Mouse (Mus musculus): ENCODE results near the gene Fahd2a.

Gene Fahd2a

DNA sequence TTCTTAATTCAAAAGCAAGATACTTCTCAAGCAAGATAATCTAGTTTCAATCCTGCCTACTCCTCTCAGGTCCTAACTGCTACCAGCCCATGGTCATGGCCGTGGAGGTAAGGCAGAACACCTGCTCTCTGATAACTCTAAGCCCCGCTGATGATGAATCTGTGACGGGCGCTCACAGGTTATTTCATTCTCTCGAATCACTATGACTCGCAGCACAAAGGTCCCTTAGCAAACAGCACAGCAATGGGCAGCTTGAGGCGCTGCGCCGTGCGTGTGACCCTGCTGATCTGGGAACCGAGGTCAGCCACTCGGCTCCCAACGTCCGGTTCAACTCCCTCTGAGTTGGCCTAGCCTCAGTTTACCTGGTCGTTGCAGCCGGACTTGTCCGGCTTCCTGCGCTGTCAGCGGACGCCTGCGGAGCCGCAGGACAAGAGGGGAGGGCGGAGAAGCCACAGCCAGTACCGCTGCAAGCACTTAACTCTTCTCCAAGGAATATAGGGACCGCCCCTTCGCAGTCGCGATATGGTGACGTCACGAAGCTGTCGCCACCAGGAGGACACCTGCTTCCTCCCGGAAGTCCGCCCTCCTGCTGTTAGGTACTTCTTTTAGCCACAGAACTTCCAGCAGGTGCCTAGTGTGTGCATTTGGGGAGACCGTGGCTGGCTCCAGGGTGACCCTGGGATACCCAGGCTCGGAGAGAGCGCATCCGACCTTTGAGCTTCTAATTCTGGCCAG is at the start of gene Fahd2a:
Gene Fahd2a (minus strand): TSS at position 511 of the 735 bp plus-strand sequence.
- DNase-seq, result peak; percentile 93

DNA sequence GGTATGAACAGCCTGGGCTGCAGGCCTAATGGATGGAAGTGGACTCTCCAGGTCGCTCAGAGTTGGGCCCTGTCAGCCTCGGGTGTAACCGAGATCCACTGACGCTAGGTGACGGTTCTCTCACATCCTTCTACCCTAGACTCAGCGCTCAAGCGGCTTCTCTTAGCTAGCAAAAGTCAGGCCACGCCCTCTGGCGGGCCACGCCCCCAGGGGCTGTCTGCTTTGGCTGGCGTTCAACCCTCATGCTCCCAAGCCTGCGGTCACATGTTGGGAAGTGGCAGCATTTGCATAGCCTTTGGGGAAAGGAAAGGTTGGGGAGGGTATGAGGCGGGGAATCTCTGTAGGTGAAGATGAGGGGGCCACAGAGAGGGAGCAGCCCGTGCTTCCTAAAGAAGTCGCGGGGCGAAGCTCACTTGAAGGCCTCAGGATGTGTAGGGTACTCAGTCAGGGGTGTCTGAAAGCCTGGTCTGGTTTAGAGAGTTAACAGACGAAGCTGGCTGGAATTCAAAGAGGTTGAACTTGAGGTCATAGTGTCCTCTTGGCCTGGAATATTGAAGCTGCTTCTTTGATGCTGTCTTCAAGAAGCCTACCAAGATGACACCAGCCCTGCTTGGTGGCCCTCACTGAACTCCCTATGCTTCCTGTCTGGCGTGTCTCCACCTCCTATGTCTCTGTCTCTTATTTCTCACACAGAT is 40.3 kb upstream of the Fahd2a start:
- DNase-seq, result peak; percentile 89

DNA sequence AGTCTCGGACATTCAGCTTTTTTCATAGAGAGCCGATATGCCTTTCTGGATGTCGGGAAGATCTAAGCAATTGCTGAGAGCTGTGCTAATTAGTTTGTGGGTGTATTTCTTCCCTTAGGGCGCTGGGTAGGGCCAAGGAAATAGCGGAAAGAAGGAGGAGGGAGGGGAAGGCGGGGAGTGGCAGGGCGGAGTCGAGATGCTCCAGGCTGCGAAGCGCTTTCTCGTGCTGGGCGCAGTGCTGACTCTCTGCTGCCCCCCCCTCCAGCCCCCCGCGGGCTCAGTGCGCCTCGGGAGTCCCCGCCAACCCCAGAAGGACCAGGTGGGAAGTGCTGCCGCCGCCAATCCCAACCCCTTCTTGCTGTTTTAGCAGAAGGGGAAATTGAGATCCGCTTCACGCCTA is 38.6 kb upstream of the Fahd2a start:
- peak; percentile 26 for DNase-seq

DNA sequence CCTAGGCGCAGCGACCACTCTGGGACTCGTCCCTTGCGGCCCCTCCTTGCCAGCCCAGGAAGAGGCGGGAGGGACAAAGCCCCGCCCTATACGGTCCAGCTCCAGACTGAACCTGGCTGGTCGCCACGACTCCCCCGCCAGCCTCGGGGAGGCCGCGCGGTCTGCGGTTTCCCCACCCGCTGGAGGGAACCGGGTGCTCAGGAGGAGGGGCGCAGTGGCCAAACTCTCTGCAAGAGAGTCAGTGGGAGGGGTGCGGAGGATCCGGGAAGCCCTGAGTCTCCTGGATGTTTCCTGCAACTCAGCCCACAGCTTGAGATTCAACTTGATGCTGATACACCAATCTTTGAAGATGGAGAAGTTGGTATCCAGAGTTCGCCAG is 38.2 kb upstream of the Fahd2a start:
- DNase-seq, result peak; percentile 78

DNA sequence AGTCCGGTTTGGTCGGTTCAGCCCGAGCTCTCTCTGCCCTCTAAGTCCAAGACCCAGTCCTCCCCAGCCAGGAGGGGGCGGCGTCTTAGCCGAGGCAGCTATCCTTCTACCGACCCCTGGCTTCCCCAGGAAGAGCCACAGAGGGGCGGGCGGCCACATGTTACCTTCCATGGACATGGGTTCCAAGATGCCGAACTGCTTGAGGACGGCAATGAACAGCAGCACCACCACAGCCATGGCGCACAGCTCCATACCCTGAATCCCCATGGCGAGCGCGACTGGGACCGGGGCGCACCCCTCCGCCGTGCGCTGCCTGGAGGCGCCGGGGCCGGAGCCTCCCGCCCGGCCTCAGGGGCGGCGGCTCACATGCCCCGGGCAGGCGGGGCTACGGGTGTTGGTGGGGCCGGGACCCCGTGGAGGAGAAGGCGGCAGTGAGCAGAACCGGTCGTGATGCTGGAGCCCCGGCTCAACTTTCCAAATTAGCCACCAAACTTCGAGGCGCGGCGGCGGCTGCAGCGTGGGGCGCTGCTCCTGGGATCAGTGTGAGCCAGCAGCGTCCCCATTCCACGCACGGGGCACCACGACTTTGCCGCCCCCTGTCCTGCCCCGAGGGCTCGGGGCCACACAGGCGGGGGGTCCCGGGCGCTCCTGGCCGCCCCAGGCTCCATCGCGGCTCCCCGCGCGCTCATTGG is 37.6 kb upstream of the Fahd2a start:
- peak; percentile 36 for DNase-seq

DNA sequence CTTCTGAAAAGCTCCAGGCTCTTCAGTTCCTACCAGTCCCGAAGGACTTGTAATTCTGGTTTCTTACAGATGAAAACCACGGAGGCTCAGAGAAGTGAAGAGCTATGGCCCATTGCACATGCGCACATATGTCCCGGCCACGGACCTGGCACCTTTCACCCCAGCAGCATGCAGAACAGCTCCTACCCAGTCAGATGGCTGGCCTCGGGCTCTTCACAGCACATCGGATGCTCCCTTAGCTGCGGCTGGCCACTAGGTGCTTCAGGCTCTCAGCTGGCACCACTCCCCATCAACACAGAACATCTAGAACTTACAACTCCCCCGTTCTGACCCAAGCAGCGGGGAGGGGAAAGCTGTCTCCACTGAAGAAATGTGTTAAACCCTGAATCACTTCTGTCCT is 35.4 kb upstream of the Fahd2a start:
- DNase-seq, result no peak

DNA sequence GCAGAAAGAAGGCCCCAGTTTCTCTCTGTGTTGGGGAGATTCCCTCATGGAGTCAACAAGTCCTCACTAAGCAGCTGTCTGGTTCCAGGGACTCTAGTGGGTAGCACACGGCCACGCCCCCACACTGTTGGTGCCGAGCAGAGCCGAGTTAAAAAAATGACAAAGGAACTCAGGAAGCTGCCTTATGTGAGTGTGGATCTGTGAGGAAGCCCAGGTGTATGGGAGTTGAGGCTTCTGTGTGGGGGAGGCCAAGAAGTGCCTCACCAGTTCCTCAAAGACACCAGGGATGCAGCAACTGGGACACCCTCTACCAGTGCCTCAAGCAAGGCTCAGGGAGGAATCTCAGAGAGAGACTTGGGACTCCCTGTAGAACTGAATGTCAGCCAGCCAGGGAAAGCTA is 34.8 kb upstream of the Fahd2a start:
- no peak for DNase-seq

DNA sequence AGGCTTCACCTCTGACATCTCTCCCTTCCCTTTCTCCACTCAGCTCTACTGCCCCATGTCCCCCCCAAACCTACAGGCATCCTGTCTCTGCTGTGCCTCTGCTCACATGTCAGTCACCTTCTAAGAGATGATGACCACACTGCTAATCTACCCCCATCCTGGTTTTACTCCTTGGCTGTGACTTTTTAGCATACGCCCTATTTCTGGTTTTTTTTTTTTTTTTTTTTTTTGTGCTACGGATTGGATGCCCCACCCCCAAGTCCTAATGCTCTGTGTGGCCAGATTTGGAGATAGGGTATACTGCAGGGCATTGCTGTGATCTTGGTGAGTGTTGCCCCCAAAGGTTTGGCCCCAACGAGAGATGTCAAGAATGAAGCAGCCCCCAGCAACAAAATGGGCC is 27.9 kb upstream of the Fahd2a start:
- DNase-seq, result no peak

DNA sequence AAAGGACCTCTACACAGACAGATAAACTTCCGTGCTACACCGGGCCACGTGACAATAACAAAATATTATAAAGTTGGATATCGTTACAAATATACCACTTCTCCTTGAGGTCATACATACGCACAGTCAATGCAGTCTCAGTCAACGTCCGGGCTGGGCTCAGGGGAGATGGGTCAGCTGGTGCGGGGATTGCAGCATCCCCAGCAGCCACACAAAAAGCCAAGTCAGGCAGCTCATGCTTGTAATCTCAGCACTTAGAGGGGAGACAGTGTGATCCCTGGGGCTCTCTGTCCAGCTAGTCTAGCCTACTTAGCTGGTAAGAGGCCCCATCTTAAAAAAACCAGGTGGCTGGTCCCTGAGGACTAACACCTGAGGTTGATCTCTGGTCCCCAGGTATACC is 26.9 kb upstream of the Fahd2a start:
- DNase-seq, result no peak

DNA sequence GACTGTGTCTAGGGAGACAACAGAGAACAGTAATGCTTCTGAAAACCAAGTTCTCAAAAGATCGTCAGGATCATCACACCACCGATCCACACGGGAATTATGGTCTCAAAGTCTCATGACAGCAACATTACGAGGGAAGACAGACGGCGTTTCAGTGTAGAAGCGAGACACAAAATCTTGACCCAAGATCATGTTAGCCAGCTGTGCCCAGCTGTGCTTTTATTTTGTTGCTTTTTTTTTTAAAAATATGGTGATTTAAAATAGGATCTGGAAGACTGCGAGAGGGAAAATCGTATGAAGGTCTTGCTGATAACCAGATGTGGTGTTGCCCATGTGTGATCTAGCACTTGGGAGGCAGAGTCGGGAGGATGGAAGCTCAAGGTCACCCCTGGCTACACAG is 26.3 kb upstream of the Fahd2a start:
- no peak for DNase-seq

DNA sequence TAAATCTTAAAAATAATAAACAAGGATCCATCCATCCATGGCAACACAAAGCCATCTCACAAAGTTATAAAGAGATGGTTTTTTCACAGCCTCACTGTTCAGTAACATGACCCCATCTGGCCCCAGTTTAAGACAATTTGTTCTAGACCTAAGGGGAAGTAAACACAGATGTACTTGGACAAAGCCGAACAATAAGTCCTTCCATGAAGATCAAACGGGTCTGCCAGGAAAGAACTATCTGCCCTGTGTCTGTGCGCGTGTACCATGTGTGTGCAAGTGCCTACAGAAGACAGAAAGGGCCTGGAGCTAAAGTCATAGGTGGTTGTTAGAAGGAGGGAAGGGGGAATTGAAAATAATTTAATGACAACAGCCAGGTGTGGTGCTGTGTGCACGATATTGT is 25.8 kb upstream of the Fahd2a start:
- DNase-seq, result no peak

DNA sequence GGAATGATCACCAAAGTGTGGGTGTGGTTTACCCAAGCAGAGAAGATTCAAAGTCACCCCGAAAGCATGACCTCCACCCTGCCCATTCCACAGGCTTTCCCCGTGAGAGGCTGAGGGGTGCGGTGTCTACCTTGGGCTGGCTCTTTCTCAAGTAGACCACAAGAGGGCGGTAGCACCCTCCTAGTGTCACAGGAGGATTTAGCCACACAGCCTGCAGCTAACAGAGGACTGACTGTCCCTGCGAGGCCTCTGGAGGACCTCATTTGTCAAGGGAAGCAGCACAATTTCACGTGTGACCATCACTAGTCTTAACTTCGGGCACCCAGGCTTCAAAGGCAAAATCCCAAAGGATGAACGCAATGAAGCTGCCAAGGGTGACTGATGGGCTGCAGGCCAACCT is 17.9 kb upstream of the Fahd2a start:
- DNase-seq, result peak; percentile 83

DNA sequence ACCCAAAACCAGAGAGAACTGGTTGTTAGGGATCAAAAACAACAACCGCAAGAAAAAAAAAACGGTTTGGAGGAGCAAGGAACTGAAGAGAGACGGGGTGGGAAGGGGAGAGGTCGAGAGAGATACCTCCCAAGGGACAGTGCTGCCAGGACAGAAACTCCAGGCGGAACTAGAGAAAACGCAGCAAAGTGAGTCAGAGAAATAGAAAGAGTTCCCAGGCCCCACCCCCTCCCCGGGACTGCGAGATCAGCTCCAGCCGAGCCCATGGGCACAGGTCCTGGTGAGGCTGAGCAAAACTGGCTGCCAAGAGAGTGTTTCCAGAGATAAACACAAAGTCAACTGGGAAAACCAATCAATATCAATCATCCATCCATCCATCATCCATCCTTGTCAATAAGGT is 17.0 kb upstream of the Fahd2a start:
- no peak for DNase-seq

DNA sequence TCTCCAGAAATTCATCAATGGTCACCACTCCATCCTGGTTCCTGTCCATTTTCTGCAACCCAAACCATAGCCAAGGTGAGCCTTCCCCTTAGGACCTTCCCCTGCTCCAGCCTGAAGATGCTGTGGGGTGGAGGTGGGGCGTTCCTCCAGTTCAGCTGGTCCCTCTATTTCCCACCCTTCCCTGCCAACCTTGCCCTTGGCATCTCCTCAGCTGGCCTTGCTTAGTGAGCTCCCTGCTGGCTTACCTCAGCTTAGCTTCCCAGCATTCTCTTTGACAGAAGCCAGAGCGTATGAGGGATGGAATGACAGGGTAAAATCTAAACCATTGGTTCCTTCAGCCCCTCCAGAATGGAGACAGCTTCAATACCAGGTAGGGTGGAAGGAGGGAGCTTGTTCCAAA is 15.0 kb upstream of the Fahd2a start:
- DNase-seq, result no peak

DNA sequence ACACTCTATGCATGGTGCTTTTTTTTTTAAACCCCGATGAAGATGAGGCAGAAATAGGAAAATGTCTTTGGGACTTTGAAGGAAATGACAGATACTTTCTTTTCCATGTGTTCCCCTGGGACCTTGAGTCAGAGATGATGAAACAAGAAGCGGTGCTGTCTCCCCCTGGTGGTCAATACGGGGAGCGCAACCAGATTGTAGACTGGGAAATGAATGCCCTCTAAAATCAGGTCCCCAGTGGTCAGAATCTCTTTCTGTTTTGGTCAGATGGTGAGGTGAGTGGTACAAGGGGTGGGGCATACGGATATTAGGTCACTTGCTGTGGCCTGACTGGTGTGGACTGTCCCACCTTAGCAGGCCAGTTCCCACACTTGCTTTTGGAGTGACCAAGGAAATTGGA is 9.4 kb upstream of the Fahd2a start:
- DNase-seq, result peak; percentile 79

DNA sequence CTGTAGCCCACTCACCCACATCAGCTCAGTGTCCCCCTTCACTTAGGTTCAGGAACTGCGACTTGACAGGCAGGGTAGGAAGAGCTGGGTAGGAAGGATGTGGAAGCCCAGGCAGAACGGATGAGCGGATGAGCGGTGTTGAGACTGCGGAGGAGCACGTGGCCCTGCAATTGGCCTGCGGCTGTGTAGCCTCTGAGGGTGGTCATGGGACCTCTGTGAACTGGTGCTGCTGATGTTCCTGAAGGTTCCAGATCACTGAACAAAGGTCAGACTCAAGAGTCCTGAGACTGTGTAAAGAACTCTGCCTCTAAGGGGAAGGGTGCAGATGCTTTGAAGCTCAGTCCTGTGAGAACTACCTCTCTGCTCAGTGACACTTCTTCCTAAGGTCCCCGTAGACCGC is 8.8 kb upstream of the Fahd2a start:
- no peak for DNase-seq

DNA sequence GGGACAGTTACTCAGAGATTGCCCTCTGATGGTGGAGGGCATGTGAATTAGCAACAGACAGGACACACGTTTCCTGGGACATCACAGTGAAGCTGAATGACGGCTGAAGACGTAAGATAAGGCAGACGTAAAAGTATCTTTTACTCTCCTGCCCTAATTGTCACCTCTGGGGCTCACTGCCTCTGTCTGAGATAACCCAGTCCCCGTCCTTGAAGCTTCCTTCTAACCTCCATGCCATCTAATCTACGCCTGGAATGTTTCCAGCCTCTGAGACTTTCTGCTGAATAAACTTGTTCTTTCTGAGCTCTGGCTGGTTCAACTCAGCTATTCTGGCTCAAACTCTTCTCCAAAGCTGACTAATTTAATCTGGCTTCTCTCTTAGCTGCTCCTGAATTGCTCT is 7.4 kb upstream of the Fahd2a start:
- no peak for DNase-seq

DNA sequence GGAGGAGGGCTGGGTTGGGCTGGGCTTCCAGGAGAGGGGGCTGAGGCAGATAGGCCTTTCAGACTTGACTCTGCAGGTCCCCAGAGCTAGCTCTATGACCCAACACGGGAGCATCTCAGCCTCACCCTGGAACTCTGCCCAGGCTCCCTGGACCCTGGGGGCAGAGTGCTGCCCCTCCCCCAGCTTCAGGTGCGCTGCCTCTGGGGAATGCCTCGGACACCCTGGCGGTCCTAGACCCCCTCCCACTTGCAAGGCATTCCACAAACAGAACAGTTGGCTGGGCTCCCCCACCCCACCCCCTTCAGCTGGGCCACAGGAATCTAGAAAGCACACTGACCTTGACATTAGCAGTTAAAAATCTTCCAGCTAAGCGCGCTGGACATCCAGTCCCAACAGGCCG is 5.3 kb upstream of the Fahd2a start:
- DNase-seq, result no peak

DNA sequence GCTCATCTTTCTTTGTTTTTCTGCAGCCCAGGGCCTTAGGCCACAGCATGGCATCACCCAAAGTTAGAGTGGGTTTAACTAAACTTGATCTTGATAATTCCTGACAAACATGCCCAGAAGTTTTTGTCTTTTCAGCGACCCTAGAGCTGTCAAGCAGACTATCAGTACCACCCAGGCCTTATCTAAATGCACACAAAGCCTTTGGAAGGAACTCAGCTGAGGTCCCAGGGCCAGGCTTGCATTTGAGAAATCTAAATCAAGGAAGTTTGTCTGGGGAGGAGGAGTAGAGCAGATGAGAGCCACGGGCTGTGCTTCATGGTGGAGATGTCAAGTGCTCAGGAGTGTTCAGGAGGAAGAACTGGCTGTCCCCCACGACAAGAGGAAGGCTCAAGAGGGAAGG is 2.5 kb upstream of the Fahd2a start:
- no peak for DNase-seq

DNA sequence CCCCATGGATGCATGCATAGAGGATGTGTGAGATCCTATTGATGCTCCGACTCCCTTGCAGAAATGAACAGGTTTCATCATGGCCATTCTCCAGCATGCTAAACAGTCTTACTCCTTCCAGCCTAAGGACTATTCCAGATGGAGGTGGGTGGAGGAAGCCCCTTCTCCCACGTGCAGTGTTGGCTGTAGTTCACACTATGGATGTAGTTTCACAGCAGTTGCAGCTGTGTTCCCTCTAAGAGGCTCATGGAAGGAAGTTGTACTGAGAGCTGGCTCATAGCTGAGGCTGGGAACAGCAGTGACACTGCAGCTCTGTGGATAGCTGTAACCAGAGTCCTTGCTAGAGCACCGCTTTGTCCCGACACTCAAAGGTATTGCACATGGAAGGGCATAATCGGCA is 6.7 kb downstream of the Fahd2a start:
- no peak for DNase-seq

DNA sequence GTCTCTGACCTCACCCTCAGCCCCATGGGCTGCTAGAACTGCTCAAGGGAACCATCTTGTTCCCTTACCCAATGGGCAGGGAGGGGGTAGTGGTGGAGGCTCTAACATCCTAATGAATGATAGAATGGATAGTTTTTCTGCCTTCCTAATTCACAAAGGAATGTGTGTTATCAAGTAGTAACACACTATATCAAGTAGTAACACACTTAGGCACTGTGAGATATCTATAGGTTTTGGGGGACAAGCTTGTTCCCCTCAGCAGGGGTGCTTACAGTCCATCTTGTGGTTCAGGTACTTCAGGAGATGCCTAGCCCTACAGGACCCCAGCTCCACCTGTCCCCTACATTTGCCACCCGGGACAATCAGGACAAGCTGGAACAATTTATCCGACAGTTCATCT is 8.8 kb downstream of the Fahd2a start:
- no peak for DNase-seq

DNA sequence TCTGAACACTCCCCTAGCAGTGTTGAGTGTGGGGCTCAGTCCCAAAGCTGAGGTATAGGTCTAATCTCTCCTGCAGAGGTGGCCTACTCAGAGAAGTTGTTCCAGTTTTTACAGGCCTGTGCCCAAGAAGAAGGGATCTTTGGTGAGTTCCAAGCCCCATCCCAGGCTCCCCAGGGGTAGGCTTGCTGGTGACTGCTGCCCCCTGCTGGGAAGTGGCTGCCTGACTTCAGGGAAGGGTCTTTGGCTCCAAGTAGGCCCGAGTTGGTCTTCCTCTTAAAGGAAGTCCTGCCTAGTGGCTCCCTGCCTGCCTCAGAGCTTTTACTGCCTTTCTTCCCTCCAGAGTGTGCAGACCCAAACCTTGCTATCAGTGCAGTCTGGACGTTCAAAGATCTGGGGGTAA is 9.2 kb downstream of the Fahd2a start:
- DNase-seq, result peak; percentile 59

DNA sequence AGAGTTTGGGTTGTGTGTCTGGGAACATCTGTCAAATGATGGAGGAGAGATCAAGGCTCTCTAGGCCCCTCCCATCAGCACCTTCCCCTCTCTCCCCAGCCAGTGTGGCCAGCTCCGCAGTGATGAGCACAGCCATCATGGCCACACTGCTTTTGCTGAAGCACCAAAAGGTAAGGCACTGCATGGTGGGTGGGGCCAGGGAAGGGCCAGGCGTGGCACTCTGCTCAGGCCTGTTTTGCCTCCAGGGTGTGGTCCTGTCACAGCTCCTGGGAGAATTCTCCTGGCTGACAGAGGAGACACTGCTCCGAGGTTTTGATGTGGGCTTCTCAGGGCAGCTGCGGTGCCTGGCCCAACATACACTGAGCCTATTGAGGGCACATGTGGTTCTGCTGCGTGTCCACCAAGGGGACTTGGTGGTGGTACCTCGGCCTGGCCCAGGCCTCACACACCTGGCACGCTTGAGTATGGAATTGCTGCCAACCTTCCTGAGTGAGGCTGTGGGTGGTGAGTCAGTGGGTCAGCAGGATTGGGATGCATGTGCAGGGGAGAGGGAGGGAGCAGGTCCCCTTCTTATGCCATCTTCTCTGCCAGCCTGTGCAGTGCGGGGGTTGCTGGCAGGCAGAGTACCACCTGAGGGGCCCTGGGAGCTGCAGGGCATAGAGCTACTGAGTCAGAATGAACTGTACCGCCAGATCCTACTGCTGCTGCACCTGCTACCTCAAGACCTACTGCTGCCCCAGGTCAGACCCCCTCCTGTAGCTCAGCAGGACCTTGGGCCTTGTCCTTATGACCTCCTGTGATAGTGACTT is 10.7 kb downstream of the Fahd2a start:
- no peak for DNase-seq
